Mouse (Mus musculus) small intestine, adult 2 months (tissue): Measurements from ENCODE around the gene Wdr18.

Source experiments
- CTCF ChIP-seq: fragments of 200-500 bp; IDR thresholded peaks from 2 replicates; pipeline ENCODE4 v1.5.1; 2012; ENCODE audit warnings: low read depth, mild to moderate bottlenecking, control low read depth, inconsistent platforms, low read length, moderate library complexity, mixed read lengths; ENCODE audit not compliant: insufficient replicate concordance, insufficient read length; ENCODE audit errors: extremely low read depth
- POLR2A ChIP-seq: fragments of 200-500 bp; IDR thresholded peaks from 2 replicates; pipeline ENCODE4 v1.6.1; 2012; ENCODE audit warnings: low read depth, mild to moderate bottlenecking, control low read depth, inconsistent platforms, low read length, moderate library complexity

DNA sequence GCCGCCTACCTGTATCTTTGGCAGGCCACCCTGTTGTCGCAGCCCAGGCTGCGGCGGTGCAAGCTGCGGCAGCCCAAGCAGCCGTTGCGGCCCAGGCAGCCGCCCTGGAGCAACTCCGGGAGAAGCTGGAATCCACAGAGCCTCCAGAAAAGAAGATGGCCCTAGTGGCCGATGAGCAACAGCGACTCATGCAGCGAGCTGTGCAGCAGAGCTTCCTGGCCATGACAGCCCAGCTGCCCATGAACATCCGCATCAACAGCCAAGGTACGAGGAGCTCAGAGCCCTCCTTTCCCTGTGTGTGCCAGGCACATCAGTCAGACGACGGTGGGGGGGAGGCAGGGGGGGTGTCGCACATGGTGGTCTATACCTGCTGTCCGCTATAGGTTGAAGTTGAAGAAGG is 9.3 kb upstream of the Wdr18 start:
- TF ChIP-seq CTCF (no peak), POLR2A (no peak)
